Mouse (Mus musculus) forebrain, embryonic 15.5 days (tissue): ENCODE results near the gene Rapgef4. TPM values are rescaled to one million over a fixed set of nuclear protein-coding genes. Genes with fewer than 3 reads are reported as not detected.

Experiments
- ATAC-seq: fragments of 200-750 bp; cut with Nextera tagmentation; replicated peaks from 2 replicates; pipeline ENCODE4 v1.8.0; 2017; ENCODE audit warnings: mild to moderate bottlenecking, moderate TSS enrichment, moderate library complexity
- H3K27ac ChIP-seq: fragments of 300-500 bp; sonication (generic); replicated peaks from 2 replicates; pipeline ENCODE4 v1.5.1; 2015; ENCODE audit warnings: mild to moderate bottlenecking, inconsistent platforms
- H3K27me3 ChIP-seq: fragments of 300-500 bp; sonication (generic); 2 replicates; pipeline ENCODE4 v1.6.1; 2015; ENCODE audit warnings: inconsistent platforms
- H3K36me3 ChIP-seq: fragments of 300-500 bp; sonication (generic); 2 replicates; pipeline ENCODE4 v1.6.1; 2015; ENCODE audit warnings: mild to moderate bottlenecking, inconsistent platforms
- H3K4me1 ChIP-seq: fragments of 300-500 bp; sonication (generic); 2 replicates; pipeline ENCODE4 v1.6.1; 2015; ENCODE audit warnings: inconsistent platforms
- H3K4me2 ChIP-seq: fragments of 300-500 bp; sonication (generic); replicated peaks from 2 replicates; pipeline ENCODE4 v1.6.1; 2015; ENCODE audit warnings: mild to moderate bottlenecking, inconsistent platforms
- H3K4me3 ChIP-seq: fragments of 300-500 bp; sonication (generic); 2 replicates; pipeline ENCODE4 v1.5.1; 2015; ENCODE audit warnings: mild to moderate bottlenecking, inconsistent platforms
- H3K9ac ChIP-seq: fragments of 300-500 bp; sonication (generic); replicated peaks from 2 replicates; pipeline ENCODE4 v1.6.1; 2015; ENCODE audit warnings: mild to moderate bottlenecking, inconsistent platforms
- H3K9me3 ChIP-seq: fragments of 300-500 bp; sonication (generic); 2 replicates; pipeline ENCODE4 v1.6.1; 2016; ENCODE audit warnings: inconsistent platforms
- WGBS: fragments of 180-500 bp; shearing (Covaris S2); methylation state at CpG from one replicate; pipeline ENCODE4 v1.1.7; 2015; ENCODE audit warnings: mixed read lengths; 5-methylcytosine and 5-hydroxymethylcytosine counted together
- polyA plus RNA-seq: library from polyadenylated mRNA; unstranded; fragments of >200 nt; fragmentation: Nextera tagmentation; extraction: Ambion mirVana; gene quantifications from 2 replicates; pipeline ENCODE4 v1.2.1, GENCODE M21; 2015

The Rapgef4 gene
- polyA plus RNA-seq, 1 experiment from 2014 or later = 14.0 TPM

DNA sequence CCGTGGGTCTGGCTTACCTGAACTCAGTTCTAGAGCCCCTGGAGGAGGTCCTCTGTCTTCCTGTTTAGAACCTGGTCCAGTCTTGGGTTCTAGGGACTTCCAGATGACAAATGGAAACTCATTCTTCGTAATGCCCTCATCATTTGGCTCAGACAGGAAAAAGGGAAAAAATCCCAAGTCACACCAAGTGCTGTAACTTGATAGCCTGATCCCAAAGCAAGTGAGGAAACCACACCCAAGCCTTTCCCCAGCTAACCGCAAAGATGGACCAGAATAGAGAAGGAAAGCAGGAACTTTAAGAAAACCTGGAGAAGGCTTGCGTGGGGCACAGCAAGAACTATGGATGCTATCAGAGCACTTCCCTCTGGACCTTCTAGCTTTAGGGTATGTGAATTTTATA is 167.6 kb downstream of the Rapgef4 start:
- H3K4me2 ChIP-seq = no peak overlapping the region
- H3K27ac ChIP-seq = no peak overlapping the region

DNA sequence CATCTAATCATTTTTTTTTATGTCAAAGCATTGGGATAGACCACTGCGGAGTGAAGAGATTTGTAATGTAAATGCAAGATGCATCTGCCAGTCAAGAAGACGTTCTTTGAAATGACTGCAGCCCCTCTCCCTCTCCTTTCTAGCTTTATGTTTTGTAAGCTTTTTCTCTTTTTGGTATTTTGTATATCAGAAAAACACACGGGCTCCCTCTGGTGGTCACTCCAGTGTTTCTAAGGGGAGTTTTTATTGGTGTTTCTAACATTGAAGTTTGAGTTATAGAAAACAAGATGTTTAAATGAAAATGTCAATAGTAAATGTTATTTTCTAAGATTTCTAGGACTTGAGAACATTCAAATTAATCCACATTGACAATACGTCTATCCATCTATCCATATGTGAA is 168.0 kb downstream of the Rapgef4 start:
- Histone ChIP-seq H3K36me3 (no peaks in the 10 kb centered on the region), H3K4me3 (no peak overlapping the region), H3K27me3 (no peaks in the 10 kb centered on the region), H3K4me1 (peaks cover 8% of the 10 kb centered on the region), H3K9me3 (no peaks in the 10 kb centered on the region), H3K9ac (no peak overlapping the region), H3K4me2 (no peak overlapping the region), H3K27ac (no peak overlapping the region)
- no peak for ATAC-seq
- 14% methylated on average over 4 of the region's 4 CpGs for WGBS

More for the DNA sequence above, 167.6 kb downstream of the Rapgef4 start:
- H3K4me3 ChIP-seq = no peak overlapping the region
- no peaks in the 10 kb centered on the region for H3K36me3 ChIP-seq
- H3K9ac ChIP-seq = no peak overlapping the region
- WGBS = 68% methylated on average over 4 of the region's 4 CpGs
- H3K9me3 ChIP-seq = no peaks in the 10 kb centered on the region
- peaks cover 8% of the 10 kb centered on the region for H3K4me1 ChIP-seq
- no peaks in the 10 kb centered on the region for H3K27me3 ChIP-seq
- no peak for ATAC-seq

DNA sequence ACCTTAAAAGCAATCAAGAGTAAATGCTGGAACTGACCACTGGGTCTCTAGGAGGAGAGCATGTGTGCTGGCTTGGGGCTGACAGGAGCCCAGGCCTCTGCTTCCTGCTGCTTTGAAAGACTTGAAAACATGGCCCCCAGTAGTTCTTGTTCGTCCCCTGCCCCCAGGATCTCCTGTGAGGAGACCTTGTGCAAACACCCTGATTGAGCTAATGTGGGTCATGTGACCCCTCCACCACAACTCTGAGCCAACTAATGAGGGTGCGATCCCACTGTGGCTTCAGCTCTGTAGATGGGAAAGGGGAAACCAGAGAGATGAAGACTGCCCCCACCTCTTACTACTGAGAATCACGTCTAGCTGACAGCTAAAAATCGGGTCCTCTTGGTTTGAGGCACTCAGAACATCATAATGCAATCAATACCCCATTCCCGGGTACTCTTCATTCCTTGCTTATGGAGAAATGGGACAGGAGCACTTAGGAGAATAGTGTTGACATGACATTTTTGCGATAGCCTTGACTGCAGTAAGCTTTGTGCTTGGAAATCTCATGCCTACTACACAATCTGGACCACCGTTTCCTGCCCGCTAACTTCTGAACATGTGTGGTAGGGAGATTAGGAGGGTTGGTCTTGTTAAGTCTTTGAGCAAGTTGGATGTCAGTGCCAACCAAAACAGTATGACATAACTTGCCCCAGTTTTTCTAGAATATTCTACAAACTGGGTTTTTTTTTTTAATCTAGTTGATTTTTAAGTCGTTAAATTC is 170.9 kb downstream of the Rapgef4 start:
- no peak for ATAC-seq
- no peaks in the 10 kb centered on the region for H3K27me3 ChIP-seq
- H3K4me3 ChIP-seq = no peak overlapping the region
- peaks cover 8% of the 10 kb centered on the region for H3K4me1 ChIP-seq
- H3K36me3 ChIP-seq = no peaks in the 10 kb centered on the region
- no peak overlapping the region for H3K4me2 ChIP-seq
- H3K9me3 ChIP-seq = no peaks in the 10 kb centered on the region
- no peak overlapping the region for H3K27ac ChIP-seq
- WGBS = 82% methylated on average over 9 of the region's 9 CpGs
- no peak overlapping the region for H3K9ac ChIP-seq

DNA sequence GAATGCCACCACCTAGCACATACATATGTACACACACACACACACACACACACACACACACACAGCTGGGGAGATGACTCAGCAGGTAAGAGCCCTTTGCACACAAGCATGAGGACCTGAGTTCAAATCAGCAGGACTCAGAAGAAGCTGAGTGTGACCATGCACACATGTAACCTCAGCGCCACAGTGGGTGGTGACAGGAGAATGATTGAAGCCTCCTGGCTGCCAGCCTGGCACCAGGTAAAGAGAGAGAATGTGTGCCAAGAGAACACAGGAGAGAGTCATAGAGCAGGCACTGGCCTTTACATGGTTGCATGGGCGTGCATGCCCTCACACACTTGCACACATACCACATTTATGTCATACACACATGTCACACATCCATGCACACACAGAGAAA is 171.7 kb downstream of the Rapgef4 start:
- Histone ChIP-seq H3K9ac (no peak overlapping the region), H3K4me2 (no peak overlapping the region), H3K4me1 (peaks cover 9% of the 10 kb centered on the region), H3K4me3 (no peak overlapping the region), H3K27me3 (no peaks in the 10 kb centered on the region), H3K9me3 (no peaks in the 10 kb centered on the region), H3K36me3 (no peaks in the 10 kb centered on the region), H3K27ac (no peak overlapping the region)
- WGBS = 88% methylated on average over 2 of the region's 2 CpGs
- ATAC-seq = no peak

DNA sequence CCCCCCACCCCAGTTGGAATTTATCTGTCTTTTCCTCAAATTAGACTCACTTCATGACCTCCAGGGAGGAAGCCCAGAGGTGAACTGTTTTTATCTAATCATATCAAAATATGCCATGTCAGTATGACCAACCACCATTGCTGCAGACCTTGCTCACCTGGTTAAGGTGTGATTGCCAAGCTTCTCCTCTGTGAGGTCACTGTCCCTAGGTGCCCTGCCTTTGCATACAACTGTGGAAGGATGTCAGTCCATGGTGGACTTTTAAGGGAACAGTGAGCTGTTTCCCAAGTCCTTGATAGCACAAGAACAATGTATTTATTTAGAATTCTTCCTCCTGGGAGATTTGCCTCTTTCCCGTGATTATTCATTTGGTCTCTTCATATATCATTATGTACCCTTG is 172.8 kb downstream of the Rapgef4 start:
- no peak for ATAC-seq
- no peak overlapping the region for H3K9ac ChIP-seq
- no peak overlapping the region for H3K27ac ChIP-seq
- no peaks in the 10 kb centered on the region for H3K27me3 ChIP-seq
- H3K4me1 ChIP-seq = peaks cover 5% of the 10 kb centered on the region
- WGBS = 74% methylated on average over 1 of the region's 1 CpGs
- no peak overlapping the region for H3K4me3 ChIP-seq
- H3K9me3 ChIP-seq = no peaks in the 10 kb centered on the region
- no peaks in the 10 kb centered on the region for H3K36me3 ChIP-seq
- H3K4me2 ChIP-seq = no peak overlapping the region

DNA sequence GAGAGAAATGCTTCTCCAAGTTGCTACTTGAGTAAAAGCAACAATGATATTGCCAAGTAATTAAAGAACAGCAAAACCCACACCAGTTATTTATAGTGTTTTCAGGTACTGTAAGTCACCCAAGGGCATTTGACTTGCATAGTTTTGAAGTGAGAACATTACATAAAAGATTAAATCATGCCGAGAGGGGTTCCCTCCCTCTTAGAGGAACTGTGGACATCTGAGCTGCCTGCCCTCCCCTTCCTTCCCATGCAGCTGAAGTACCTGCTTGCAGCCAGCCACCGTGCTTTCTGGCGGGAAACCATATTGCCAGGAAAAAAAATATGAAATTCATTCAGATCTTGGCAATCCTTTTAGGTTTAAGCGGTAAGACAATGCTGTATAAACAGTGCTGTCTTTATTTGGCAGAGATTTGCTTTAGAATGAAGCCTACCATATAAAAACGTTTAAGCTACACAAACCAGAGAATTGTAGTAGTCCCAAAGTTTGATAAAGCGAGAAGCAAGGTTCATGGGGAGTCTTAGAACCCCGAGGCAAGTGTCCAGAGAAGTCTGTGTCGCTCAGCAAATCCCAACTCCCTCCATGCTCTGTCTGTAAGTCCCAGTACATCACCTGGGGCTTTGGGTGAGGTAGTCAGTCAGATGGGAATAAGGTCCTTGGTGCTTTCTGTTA is 174.2 kb downstream of the Rapgef4 start:
- Histone ChIP-seq H3K36me3 (no peaks in the 10 kb centered on the region), H3K4me1 (0 out of 2 replicates have a peak, but pooled peaks cover 4% of the 10 kb centered on the region), H3K9me3 (no peaks in the 10 kb centered on the region), H3K4me3 (no peak overlapping the region), H3K4me2 (no peak overlapping the region), H3K27ac (no peak overlapping the region), H3K27me3 (no peaks in the 10 kb centered on the region), H3K9ac (no peak overlapping the region)
- WGBS = 63% methylated on average over 8 of the region's 8 CpGs
- ATAC-seq = no peak

DNA sequence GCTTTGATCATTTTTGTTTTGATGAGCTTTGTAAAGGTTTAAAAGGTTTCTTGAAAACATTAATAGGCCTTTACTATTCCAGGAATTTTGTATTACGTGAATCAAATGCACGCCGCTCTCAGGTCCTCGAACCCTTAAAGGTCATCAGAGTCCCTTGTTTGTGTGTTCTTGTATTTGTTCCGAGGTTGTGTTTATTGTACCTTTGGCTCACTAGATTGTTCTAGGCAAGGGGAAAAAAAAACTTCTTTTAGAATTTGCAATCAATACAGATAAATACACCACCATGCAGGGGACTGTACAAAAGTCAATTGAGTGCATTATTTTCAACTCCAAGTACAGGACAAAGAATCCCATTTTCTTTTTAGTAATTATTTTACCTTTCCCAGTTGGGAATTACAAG is 175.4 kb downstream of the Rapgef4 start:
- WGBS = 80% methylated on average over 5 of the region's 5 CpGs
- H3K9me3 ChIP-seq = no peaks in the 10 kb centered on the region
- 0 out of 2 replicates have a peak, but pooled peaks cover 4% of the 10 kb centered on the region for H3K4me1 ChIP-seq
- no peak overlapping the region for H3K4me2 ChIP-seq
- no peak overlapping the region for H3K9ac ChIP-seq
- no peak overlapping the region for H3K27ac ChIP-seq
- H3K27me3 ChIP-seq = no peaks in the 10 kb centered on the region
- ATAC-seq = no peak
- H3K36me3 ChIP-seq = no peaks in the 10 kb centered on the region
- no peak overlapping the region for H3K4me3 ChIP-seq

DNA sequence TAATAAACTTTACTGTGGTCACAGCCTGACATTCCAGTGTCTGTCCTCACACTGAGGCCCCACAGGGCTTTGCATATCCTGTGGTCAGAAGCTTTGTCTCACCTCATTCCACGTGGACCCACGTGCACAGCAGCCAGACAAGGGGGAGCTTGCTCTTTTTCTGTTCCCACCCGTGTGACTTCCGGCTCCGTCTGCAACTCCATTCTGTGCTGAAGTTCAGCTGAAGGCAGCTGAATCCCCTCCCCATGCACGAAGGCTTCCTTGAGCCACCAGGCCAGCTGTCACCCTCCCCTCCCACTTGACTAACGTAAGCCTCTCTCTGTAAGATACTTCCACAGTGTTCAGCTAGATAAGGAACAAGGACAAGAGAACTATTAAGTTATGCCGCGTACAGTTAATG is 176.5 kb downstream of the Rapgef4 start:
- no peak overlapping the region for H3K9ac ChIP-seq
- no peak overlapping the region for H3K4me2 ChIP-seq
- no peaks in the 10 kb centered on the region for H3K27me3 ChIP-seq
- no peaks in the 10 kb centered on the region for H3K9me3 ChIP-seq
- H3K36me3 ChIP-seq = no peaks in the 10 kb centered on the region
- H3K4me3 ChIP-seq = no peak overlapping the region
- H3K27ac ChIP-seq = no peak overlapping the region
- WGBS = 30% methylated on average over 9 of the region's 9 CpGs
- no peak for ATAC-seq
- H3K4me1 ChIP-seq = 0 out of 2 replicates have a peak, but pooled peaks cover 4% of the 10 kb centered on the region

DNA sequence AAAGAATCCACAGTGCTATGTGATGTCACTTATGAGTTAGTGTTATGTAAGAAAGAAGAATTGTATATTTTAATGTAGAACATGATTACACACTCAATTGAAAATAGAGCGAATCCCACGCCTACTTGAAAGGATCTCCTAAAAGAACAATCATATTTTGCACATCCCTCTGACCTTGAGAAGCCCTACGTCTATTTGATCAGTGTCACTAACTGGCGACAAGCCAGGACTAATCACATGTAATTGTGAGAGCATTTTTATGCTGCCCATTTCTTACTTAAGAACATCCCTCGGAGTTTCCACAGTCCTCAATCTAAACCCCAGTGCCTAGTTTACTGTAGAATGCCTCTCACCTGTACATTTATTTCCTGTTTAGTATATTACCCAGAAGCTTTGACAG is 177.0 kb downstream of the Rapgef4 start:
- Histone ChIP-seq H3K4me2 (no peak overlapping the region), H3K4me1 (0 out of 2 replicates have a peak, but pooled peaks cover 4% of the 10 kb centered on the region)
- WGBS = 63% methylated on average over 5 of the region's 5 CpGs

DNA sequence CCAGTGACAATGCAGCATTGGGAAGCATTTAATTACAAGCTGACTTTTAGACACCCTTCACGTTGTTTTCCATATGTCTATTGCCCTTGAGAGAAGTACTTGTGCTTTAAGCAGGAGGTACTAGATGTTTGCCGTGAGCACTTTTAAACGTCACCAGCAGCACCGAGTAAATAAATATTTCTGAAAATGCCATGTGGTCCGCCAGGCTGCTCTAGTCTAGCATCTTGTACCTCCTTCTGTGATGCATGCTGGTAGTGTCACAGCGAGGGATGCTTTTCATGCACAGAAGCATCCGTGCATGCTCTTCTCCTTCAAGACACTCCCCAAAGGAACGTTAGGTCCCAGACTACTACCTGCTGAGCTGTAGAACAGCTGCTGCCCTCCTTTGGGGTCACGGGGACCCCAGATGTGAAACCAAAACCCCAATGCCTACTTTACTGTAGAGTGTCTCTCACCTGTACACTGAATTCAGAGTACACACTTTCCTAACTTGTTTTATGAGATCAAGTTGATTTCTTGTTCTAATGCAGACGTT is 177.7 kb downstream of the Rapgef4 start:
- Histone ChIP-seq H3K36me3 (no peaks in the 10 kb centered on the region), H3K27me3 (no peaks in the 10 kb centered on the region), H3K9me3 (no peaks in the 10 kb centered on the region), H3K9ac (no peak overlapping the region), H3K27ac (no peak overlapping the region), H3K4me1 (0 out of 2 replicates have a peak, but pooled peaks cover 4% of the 10 kb centered on the region), H3K4me2 (no peak overlapping the region), H3K4me3 (no peak overlapping the region)
- no peak for ATAC-seq
- WGBS = 71% methylated on average over 10 of the region's 10 CpGs

More for the DNA sequence above, 177.0 kb downstream of the Rapgef4 start:
- H3K27me3 ChIP-seq = no peaks in the 10 kb centered on the region
- H3K36me3 ChIP-seq = no peaks in the 10 kb centered on the region
- no peak for ATAC-seq
- no peaks in the 10 kb centered on the region for H3K9me3 ChIP-seq
- H3K27ac ChIP-seq = no peak overlapping the region
- H3K4me3 ChIP-seq = no peak overlapping the region
- H3K9ac ChIP-seq = no peak overlapping the region

DNA sequence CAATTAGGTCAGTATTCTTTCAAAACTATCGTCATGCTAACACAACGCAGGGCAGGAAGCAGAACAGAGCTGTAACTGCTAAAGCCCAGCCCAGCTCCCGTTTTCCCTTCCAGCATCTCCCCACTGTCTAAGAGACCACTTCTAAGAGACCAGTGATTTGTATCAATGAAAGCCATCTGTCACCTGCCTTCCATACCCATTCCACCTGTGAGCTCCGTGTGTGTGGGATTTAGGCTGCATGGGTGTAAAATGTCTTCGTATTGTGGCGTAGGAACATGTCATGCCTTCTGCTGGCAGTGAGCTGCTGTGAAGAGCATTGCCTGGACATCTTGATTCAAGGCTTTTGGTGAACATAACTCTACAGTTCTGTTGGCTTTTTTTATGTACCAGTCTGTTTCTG is 178.2 kb downstream of the Rapgef4 start:
- Histone ChIP-seq H3K9ac (no peak overlapping the region), H3K4me1 (0 out of 2 replicates have a peak, but pooled peaks cover 4% of the 10 kb centered on the region), H3K4me3 (no peak overlapping the region), H3K27me3 (no peaks in the 10 kb centered on the region), H3K27ac (no peak overlapping the region), H3K9me3 (no peaks in the 10 kb centered on the region), H3K36me3 (no peaks in the 10 kb centered on the region), H3K4me2 (no peak overlapping the region)
- no peak for ATAC-seq
- WGBS = 80% methylated on average over 6 of the region's 6 CpGs

DNA sequence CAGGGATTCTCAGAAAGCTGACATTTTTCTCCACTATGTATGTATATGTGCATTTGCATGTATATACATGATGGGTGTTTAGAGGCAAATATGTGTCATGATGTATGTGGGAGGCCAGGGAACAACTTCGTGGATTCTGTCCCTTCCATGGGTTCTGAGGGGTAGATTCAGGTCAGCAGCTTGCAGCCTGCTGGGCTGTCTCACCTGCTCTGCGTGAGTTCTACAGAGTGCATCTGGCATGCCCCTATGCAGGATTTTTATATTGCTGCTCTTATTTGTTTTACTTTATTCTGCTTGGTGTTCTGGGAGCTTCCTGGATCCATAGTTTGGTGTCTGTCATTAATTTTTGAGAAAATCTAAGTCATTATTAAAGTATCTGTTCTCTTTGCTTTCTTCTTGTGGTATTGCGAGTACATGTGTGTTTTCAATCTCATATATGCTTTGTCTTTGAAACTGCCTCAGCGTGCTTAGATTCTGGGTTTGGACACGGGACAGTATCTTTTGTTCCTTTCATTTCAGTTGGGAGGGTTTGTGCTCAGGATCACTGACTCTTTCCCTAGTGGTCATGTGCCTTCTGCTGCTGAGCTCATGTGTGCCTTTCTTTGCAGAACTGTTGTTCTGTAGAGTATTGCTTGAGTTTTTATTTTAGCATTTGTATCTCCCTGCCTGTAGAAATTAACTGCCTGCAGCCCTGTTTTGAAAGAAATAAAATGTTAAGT is 184.3 kb downstream of the Rapgef4 start:
- no peak for ATAC-seq
- peaks cover 8% of the 10 kb centered on the region for H3K4me1 ChIP-seq
- H3K27ac ChIP-seq = no peak overlapping the region
- no peaks in the 10 kb centered on the region for H3K9me3 ChIP-seq
- WGBS = 78% methylated on average over 5 of the region's 5 CpGs
- H3K9ac ChIP-seq = no peak overlapping the region
- no peak overlapping the region for H3K4me2 ChIP-seq
- no peaks in the 10 kb centered on the region for H3K36me3 ChIP-seq
- no peaks in the 10 kb centered on the region for H3K27me3 ChIP-seq
- no peak overlapping the region for H3K4me3 ChIP-seq
